Mouse (Mus musculus) limb, embryonic 10.5 days (tissue): ENCODE measurements around the gene Fam167b. TPM values are rescaled to one million over a fixed set of nuclear protein-coding genes. Genes with fewer than 3 reads are reported as not detected.

ENCODE experiments used
- DNase-seq: peaks from one replicate; pipeline ENCODE4 v3.0.0-alpha.2; 2017; ENCODE audit warnings: low spot score
- H3K27ac ChIP-seq: fragments of 300-500 bp; sonication (generic); 2 replicates; pipeline ENCODE4 v1.5.1; 2016; ENCODE audit warnings: mild to moderate bottlenecking
- H3K27me3 ChIP-seq: fragments of 300-500 bp; sonication (generic); 2 replicates; pipeline ENCODE4 v1.6.1; 2016; ENCODE audit warnings: low read depth, mild to moderate bottlenecking; ENCODE audit not compliant: poor library complexity, severe bottlenecking
- H3K36me3 ChIP-seq: fragments of 300-500 bp; sonication (generic); 2 replicates; pipeline ENCODE4 v1.6.1; 2016; ENCODE audit warnings: mild to moderate bottlenecking, moderate library complexity
- H3K4me1 ChIP-seq: fragments of 300-500 bp; sonication (generic); 2 replicates; pipeline ENCODE4 v1.6.1; 2016
- H3K4me3 ChIP-seq: fragments of 300-500 bp; sonication (generic); 2 replicates; pipeline ENCODE4 v1.5.1; 2016; ENCODE audit warnings: mild to moderate bottlenecking, moderate library complexity
- H3K9me3 ChIP-seq: fragments of 300-500 bp; sonication (generic); replicated peaks from 2 replicates; pipeline ENCODE4 v1.6.1; 2016; ENCODE audit warnings: mild to moderate bottlenecking
- WGBS: fragments of 180-500 bp; shearing (Covaris S2); methylation state at CpG from one replicate; pipeline ENCODE4 v1.1.7; 2016; 5-methylcytosine and 5-hydroxymethylcytosine counted together
- polyA plus RNA-seq: library from polyadenylated mRNA; unstranded; fragments of >200 nt; fragmentation: Nextera tagmentation; extraction: Ambion mirVana; gene quantifications from 2 replicates; pipeline ENCODE4 v1.2.1, GENCODE M21; 2016

Fam167b gene
- polyA plus RNA-seq, 1 experiment from 2014 or later, result 5.1 TPM

GRCm38 (mm10) chr4:129618031-129618430 is 39.7 kb upstream of the Fam167b start:
- DNase-seq, result no peak
- Histone ChIP-seq H3K4me3 (peak overlapping the region; percentile 73), H3K9me3 (no peaks in the 10 kb centered on the region), H3K4me1 (peaks cover 26% of the 10 kb centered on the region), H3K36me3 (peaks cover 30% of the 10 kb centered on the region), H3K27ac (peak overlapping the region; percentile 90; the same call in 1 of the 2 replicates), H3K27me3 (no peaks in the 10 kb centered on the region)
- WGBS, result 94% methylated on average over 5 of the region's 5 CpGs

- Histone ChIP-seq H3K27ac (no peak overlapping the region), H3K36me3 (peaks cover 30% of the 10 kb centered on the region), H3K4me1 (peaks cover 18% of the 10 kb centered on the region), H3K27me3 (no peaks in the 10 kb centered on the region), H3K9me3 (no peaks in the 10 kb centered on the region), H3K4me3 (no peak overlapping the region)
- DNase-seq, result no peak
- WGBS, result 95% methylated on average over 7 of the region's 7 CpGs
Observed at GRCm38 (mm10) chr4:129617121-129617641, 38.8 kb upstream of the Fam167b start.

- DNase-seq, result no peak
- Histone ChIP-seq H3K4me3 (no peak overlapping the region), H3K9me3 (no peaks in the 10 kb centered on the region), H3K36me3 (peaks cover 30% of the 10 kb centered on the region), H3K27me3 (no peaks in the 10 kb centered on the region), H3K4me1 (peaks cover 18% of the 10 kb centered on the region), H3K27ac (no peak overlapping the region)
- 90% methylated on average over 3 of the region's 3 CpGs for WGBS
Observed at GRCm38 (mm10) chr4:129616631-129617030, 38.3 kb upstream of the Fam167b start.

- DNase-seq, result no peak
- Histone ChIP-seq H3K36me3 (peaks cover 27% of the 10 kb centered on the region), H3K4me1 (peaks cover 15% of the 10 kb centered on the region), H3K27ac (no peak overlapping the region), H3K9me3 (no peaks in the 10 kb centered on the region), H3K27me3 (no peaks in the 10 kb centered on the region), H3K4me3 (no peak overlapping the region)
- WGBS, result 93% methylated on average over 9 of the region's 9 CpGs
Observed at GRCm38 (mm10) chr4:129615801-129616290, 37.5 kb upstream of the Fam167b start.

GRCm38 (mm10) chr4:129614093-129614492 is 35.7 kb upstream of the Fam167b start, which contains the start of gene Dcdc2b:
Dcdc2b (minus strand) TSS chr4:129614257.
- WGBS, result 88% methylated on average over 6 of the region's 6 CpGs
- no peak within 1 kb of the TSS for H3K27ac ChIP-seq
- no peak within 1 kb of the TSS for H3K4me3 ChIP-seq
- H3K9me3 ChIP-seq, result no peaks in the 10 kb centered on the region
- H3K27me3 ChIP-seq, result no peaks in the 10 kb centered on the region
- DNase-seq, result no peak
- peaks cover 36% of the 10 kb centered on the region for H3K36me3 ChIP-seq
- H3K4me1 ChIP-seq, result peaks cover 12% of the 10 kb centered on the region

GRCm38 (mm10) chr4:129610472-129610871 is 32.1 kb upstream of the Fam167b start:
- DNase-seq, result no peak
- H3K4me1 ChIP-seq, result peaks cover 7% of the 10 kb centered on the region
- H3K27me3 ChIP-seq, result no peaks in the 10 kb centered on the region
- H3K36me3 ChIP-seq, result peaks cover 48% of the 10 kb centered on the region
- no peaks in the 10 kb centered on the region for H3K9me3 ChIP-seq
- no peak overlapping the region for H3K27ac ChIP-seq
- 80% methylated on average over 4 of the region's 4 CpGs for WGBS
- H3K4me3 ChIP-seq, result no peak overlapping the region

GRCm38 (mm10) chr4:129610026-129610425 is 31.7 kb upstream of the Fam167b start:
- no peak for DNase-seq
- Histone ChIP-seq H3K4me1 (peaks cover 7% of the 10 kb centered on the region), H3K27ac (no peak overlapping the region), H3K4me3 (no peak overlapping the region), H3K27me3 (no peaks in the 10 kb centered on the region), H3K9me3 (no peaks in the 10 kb centered on the region), H3K36me3 (peaks cover 52% of the 10 kb centered on the region)
- WGBS, result 72% methylated on average over 4 of the region's 4 CpGs

GRCm38 (mm10) chr4:129609139-129609631 is 30.8 kb upstream of the Fam167b start:
- Histone ChIP-seq H3K27me3 (no peaks in the 10 kb centered on the region), H3K9me3 (no peaks in the 10 kb centered on the region), H3K36me3 (peaks cover 61% of the 10 kb centered on the region), H3K4me1 (peaks cover 7% of the 10 kb centered on the region), H3K27ac (0 out of 2 replicates have a peak overlapping the region, but pooled peaks have one; percentile 50), H3K4me3 (no peak overlapping the region)
- 89% methylated on average over 12 of the region's 12 CpGs for WGBS
- no peak for DNase-seq

GRCm38 (mm10) chr4:129608426-129609025 is 30.2 kb upstream of the Fam167b start:
- peaks cover 67% of the 10 kb centered on the region for H3K36me3 ChIP-seq
- WGBS, result 41% methylated on average over 7 of the region's 7 CpGs
- 0 out of 2 replicates have a peak overlapping the region, but pooled peaks have one; percentile 50 for H3K27ac ChIP-seq
- peaks cover 7% of the 10 kb centered on the region for H3K4me1 ChIP-seq
- no peaks in the 10 kb centered on the region for H3K27me3 ChIP-seq
- no peak overlapping the region for H3K4me3 ChIP-seq
- DNase-seq, result peak; percentile 87
- H3K9me3 ChIP-seq, result no peaks in the 10 kb centered on the region

- Histone ChIP-seq H3K36me3 (peaks cover 77% of the 10 kb centered on the region), H3K4me1 (peaks cover 28% of the 10 kb centered on the region), H3K9me3 (no peaks in the 10 kb centered on the region), H3K27ac (peak within 1 kb of the TSS; percentile 93), H3K27me3 (no peaks in the 10 kb centered on the region), H3K4me3 (peak within 1 kb of the TSS; percentile 100)
- DNase-seq, result peak; percentile 91
- WGBS, result under 1% methylated on average over 74 of the region's 74 CpGs
Observed at GRCm38 (mm10) chr4:129600233-129601158, 22.1 kb upstream of the Fam167b start, which contains the start of the genes Eif3i and Tmem234. Eif3i (minus strand) TSS chr4:129600648. Tmem234 (plus strand) TSS chr4:129600668.

- no peak for DNase-seq
- peaks cover 40% of the 10 kb centered on the region for H3K36me3 ChIP-seq
- H3K9me3 ChIP-seq, result no peaks in the 10 kb centered on the region
- peaks cover 22% of the 10 kb centered on the region for H3K4me1 ChIP-seq
- H3K4me3 ChIP-seq, result no peak overlapping the region
- no peaks in the 10 kb centered on the region for H3K27me3 ChIP-seq
- WGBS, result 81% methylated on average over 4 of the region's 4 CpGs
- no peak overlapping the region for H3K27ac ChIP-seq
Observed at GRCm38 (mm10) chr4:129588865-129589264, 10.5 kb upstream of the Fam167b start.

- Histone ChIP-seq H3K27ac (no peak overlapping the region), H3K4me3 (no peak overlapping the region), H3K27me3 (no peaks in the 10 kb centered on the region), H3K36me3 (peaks cover 21% of the 10 kb centered on the region), H3K4me1 (peaks cover 22% of the 10 kb centered on the region), H3K9me3 (no peaks in the 10 kb centered on the region)
- no peak for DNase-seq
- WGBS, result 67% methylated on average over 1 of the region's 1 CpGs
Observed at GRCm38 (mm10) chr4:129586943-129587342, 8.6 kb upstream of the Fam167b start.
